Mouse (Mus musculus): ENCODE data around the gene Filip1l. TPM values are rescaled to one million over a fixed set of nuclear protein-coding genes. Genes with fewer than 3 reads are reported as not detected.
"Not testable (repeated sequence)": the region's sequence is repeated elsewhere in the genome, so short reads cannot be mapped to it uniquely, and the experiment has no call there.

Filip1l gene
- polyA plus RNA-seq, 1 experiment from 2014 or later: 56.2 TPM

- Histone ChIP-seq H3K36me3 (ENCODE audit: control insufficient read depth, insufficient read depth, low read length) (no peaks in the 10 kb centered on the region), H3K27me3 (ENCODE audit: control insufficient read depth, insufficient read depth, low read length) (no peaks in the 10 kb centered on the region), H3K9ac (ENCODE audit: low read length) (no peak overlapping the region), H3K4me3 (replicated peaks; ENCODE audit: low read length) (no peak overlapping the region), H3K27ac (ENCODE audit: low read length) (no peak overlapping the region), H3K9me3 (replicated peaks; ENCODE audit: control insufficient read depth, low read length) (0 out of 2 replicates have a peak, but pooled peaks cover 3% of the 10 kb centered on the region), H3K4me2 (ENCODE audit: low read depth, low read length) (no peak overlapping the region), H3K4me1 (ENCODE audit: control insufficient read depth, insufficient read depth, low read length) (no peaks in the 10 kb centered on the region)
- ATAC-seq (ENCODE audit: insufficient read depth, low FRiP score): no peak
- WGBS: 42% methylated on average over 8 of the region's 8 CpGs
Observed at GRCm38 (mm10) chr16:57383266-57383971, 30.5 kb downstream of the Filip1l start.

- no peak overlapping the region for H3K4me3 ChIP-seq (replicated peaks; ENCODE audit: low read length)
- WGBS: 78% methylated on average over 2 of the region's 2 CpGs
- no peaks in the 10 kb centered on the region for H3K27me3 ChIP-seq (ENCODE audit: control insufficient read depth, insufficient read depth, low read length)
- 0 out of 2 replicates have a peak, but pooled peaks cover 3% of the 10 kb centered on the region for H3K9me3 ChIP-seq (replicated peaks; ENCODE audit: control insufficient read depth, low read length)
- no peaks in the 10 kb centered on the region for H3K36me3 ChIP-seq (ENCODE audit: control insufficient read depth, insufficient read depth, low read length)
- ATAC-seq (ENCODE audit: insufficient read depth, low FRiP score): no peak
- H3K27ac ChIP-seq (ENCODE audit: low read length): no peak overlapping the region
- H3K4me2 ChIP-seq (ENCODE audit: low read depth, low read length): no peak overlapping the region
- no peaks in the 10 kb centered on the region for H3K4me1 ChIP-seq (ENCODE audit: control insufficient read depth, insufficient read depth, low read length)
- H3K9ac ChIP-seq (ENCODE audit: low read length): no peak overlapping the region
Observed at GRCm38 (mm10) chr16:57384274-57384673, 31.4 kb downstream of the Filip1l start.

- H3K9me3 ChIP-seq (replicated peaks; ENCODE audit: control insufficient read depth, low read length): no peaks in the 10 kb centered on the region
- no peak for ATAC-seq (ENCODE audit: insufficient read depth, low FRiP score)
- H3K4me1 ChIP-seq (ENCODE audit: control insufficient read depth, insufficient read depth, low read length): no peaks in the 10 kb centered on the region
- H3K4me3 ChIP-seq (replicated peaks; ENCODE audit: low read length): no peak overlapping the region
- WGBS: 87% methylated on average over 15 of the region's 15 CpGs
- no peaks in the 10 kb centered on the region for H3K27me3 ChIP-seq (ENCODE audit: control insufficient read depth, insufficient read depth, low read length)
- H3K4me2 ChIP-seq (ENCODE audit: low read depth, low read length): no peak overlapping the region
- H3K9ac ChIP-seq (ENCODE audit: low read length): no peak overlapping the region
- no peaks in the 10 kb centered on the region for H3K36me3 ChIP-seq (ENCODE audit: control insufficient read depth, insufficient read depth, low read length)
- no peak overlapping the region for H3K27ac ChIP-seq (ENCODE audit: low read length)
Observed at GRCm38 (mm10) chr16:57389566-57390251, 36.8 kb downstream of the Filip1l start.

GRCm38 (mm10) chr16:57391171-57391570 is 38.3 kb downstream of the Filip1l start:
- WGBS: 37% methylated on average over 27 of the region's 39 CpGs
- not testable (repeated sequence) for H3K4me3 ChIP-seq (replicated peaks; ENCODE audit: low read length); H3K27me3 ChIP-seq (ENCODE audit: control insufficient read depth, insufficient read depth, low read length); H3K36me3 ChIP-seq (ENCODE audit: control insufficient read depth, insufficient read depth, low read length); ATAC-seq (ENCODE audit: insufficient read depth, low FRiP score); H3K4me2 ChIP-seq (ENCODE audit: low read depth, low read length); H3K9me3 ChIP-seq (replicated peaks; ENCODE audit: control insufficient read depth, low read length); H3K9ac ChIP-seq (ENCODE audit: low read length); H3K4me1 ChIP-seq (ENCODE audit: control insufficient read depth, insufficient read depth, low read length); H3K27ac ChIP-seq (ENCODE audit: low read length)

- Histone ChIP-seq H3K27me3 (ENCODE audit: control insufficient read depth, insufficient read depth, low read length) (no peaks in the 10 kb centered on the region), H3K4me2 (ENCODE audit: low read depth, low read length) (no peak overlapping the region), H3K27ac (ENCODE audit: low read length) (no peak overlapping the region), H3K36me3 (ENCODE audit: control insufficient read depth, insufficient read depth, low read length) (no peaks in the 10 kb centered on the region), H3K9ac (ENCODE audit: low read length) (no peak overlapping the region), H3K4me1 (ENCODE audit: control insufficient read depth, insufficient read depth, low read length) (no peaks in the 10 kb centered on the region), H3K4me3 (replicated peaks; ENCODE audit: low read length) (no peak overlapping the region), H3K9me3 (replicated peaks; ENCODE audit: control insufficient read depth, low read length) (no peaks in the 10 kb centered on the region)
- 55% methylated on average over 2 of the region's 2 CpGs for WGBS
- no peak for ATAC-seq (ENCODE audit: insufficient read depth, low FRiP score)
Observed at GRCm38 (mm10) chr16:57392461-57392860, 39.6 kb downstream of the Filip1l start.

GRCm38 (mm10) chr16:57393161-57393560 is 40.3 kb downstream of the Filip1l start:
- ATAC-seq (ENCODE audit: insufficient read depth, low FRiP score): no peak
- Histone ChIP-seq H3K36me3 (ENCODE audit: control insufficient read depth, insufficient read depth, low read length) (no peaks in the 10 kb centered on the region), H3K4me3 (replicated peaks; ENCODE audit: low read length) (no peak overlapping the region), H3K9me3 (replicated peaks; ENCODE audit: control insufficient read depth, low read length) (no peaks in the 10 kb centered on the region), H3K4me1 (ENCODE audit: control insufficient read depth, insufficient read depth, low read length) (no peaks in the 10 kb centered on the region), H3K27ac (ENCODE audit: low read length) (peak overlapping the region; percentile 36), H3K9ac (ENCODE audit: low read length) (no peak overlapping the region; the same call in 1 of the 2 replicates), H3K4me2 (ENCODE audit: low read depth, low read length) (0 out of 2 replicates have a peak overlapping the region, but pooled peaks have one; percentile 16), H3K27me3 (ENCODE audit: control insufficient read depth, insufficient read depth, low read length) (no peaks in the 10 kb centered on the region)
- 54% methylated on average over 11 of the region's 11 CpGs for WGBS

- no peaks in the 10 kb centered on the region for H3K36me3 ChIP-seq (ENCODE audit: control insufficient read depth, insufficient read depth, low read length)
- no peaks in the 10 kb centered on the region for H3K9me3 ChIP-seq (replicated peaks; ENCODE audit: control insufficient read depth, low read length)
- H3K4me3 ChIP-seq (replicated peaks; ENCODE audit: low read length): no peak overlapping the region
- ATAC-seq (ENCODE audit: insufficient read depth, low FRiP score): no peak
- no peak overlapping the region for H3K4me2 ChIP-seq (ENCODE audit: low read depth, low read length)
- no peak overlapping the region for H3K9ac ChIP-seq (ENCODE audit: low read length)
- no peak overlapping the region for H3K27ac ChIP-seq (ENCODE audit: low read length)
- peaks cover under 1% of the 10 kb centered on the region; the same call in 1 of the 2 replicates for H3K4me1 ChIP-seq (ENCODE audit: control insufficient read depth, insufficient read depth, low read length)
- 65% methylated on average over 6 of the region's 6 CpGs for WGBS
- no peaks in the 10 kb centered on the region for H3K27me3 ChIP-seq (ENCODE audit: control insufficient read depth, insufficient read depth, low read length)
Observed at GRCm38 (mm10) chr16:57396249-57396648, 43.4 kb downstream of the Filip1l start.

- ATAC-seq (ENCODE audit: insufficient read depth, low FRiP score): no peak; the same call in 1 of the 2 replicates
- no peaks in the 10 kb centered on the region for H3K9me3 ChIP-seq (replicated peaks; ENCODE audit: control insufficient read depth, low read length)
- no peak overlapping the region for H3K4me2 ChIP-seq (ENCODE audit: low read depth, low read length)
- H3K4me3 ChIP-seq (replicated peaks; ENCODE audit: low read length): no peak overlapping the region
- H3K27ac ChIP-seq (ENCODE audit: low read length): no peak overlapping the region
- H3K36me3 ChIP-seq (ENCODE audit: control insufficient read depth, insufficient read depth, low read length): no peaks in the 10 kb centered on the region
- no peaks in the 10 kb centered on the region for H3K27me3 ChIP-seq (ENCODE audit: control insufficient read depth, insufficient read depth, low read length)
- H3K4me1 ChIP-seq (ENCODE audit: control insufficient read depth, insufficient read depth, low read length): peaks cover 5% of the 10 kb centered on the region; the same call in 1 of the 2 replicates
- H3K9ac ChIP-seq (ENCODE audit: low read length): no peak overlapping the region
- 76% methylated on average over 6 of the region's 6 CpGs for WGBS
Observed at GRCm38 (mm10) chr16:57397845-57398244, 45.0 kb downstream of the Filip1l start.

All from stomach, embryonic 16.5 days (tissue).